Mouse (Mus musculus) stomach, postnatal 0 days (tissue): ENCODE results near the gene Nrip2.

ENCODE experiments used
- CTCF ChIP-seq: IDR thresholded peaks from 2 replicates; pipeline ENCODE4 v1.5.1; 2016; ENCODE audit warnings: antibody characterized with exemption, low read depth, mild to moderate bottlenecking, moderate library complexity
- EP300 ChIP-seq: optimal IDR thresholded peaks from 2 replicates; pipeline ENCODE3; 2016; ENCODE audit warnings: antibody characterized with exemption

DNA sequence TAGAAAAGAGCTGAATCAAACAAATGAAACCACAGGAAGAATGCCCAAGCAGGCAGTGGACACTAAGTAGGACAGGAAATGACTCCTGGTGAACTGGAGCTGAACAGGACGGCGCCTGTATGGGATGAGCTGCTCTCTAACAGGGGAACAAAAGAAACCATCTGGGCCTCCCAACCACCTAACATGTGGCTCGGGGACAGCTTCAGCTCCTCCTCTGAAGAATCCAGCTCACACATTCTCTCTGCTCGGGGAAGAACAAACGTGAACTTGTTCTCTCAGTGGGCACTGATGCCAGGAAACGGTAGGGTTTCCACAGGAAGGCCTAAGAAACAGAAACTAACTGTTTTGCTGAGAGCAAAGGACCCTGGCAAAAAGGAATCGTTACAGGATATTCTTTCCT, 49.4 kb upstream of the Nrip2 start:
- TF ChIP-seq CTCF: no peak
- no peak for TF ChIP-seq EP300
